Mouse (Mus musculus) cerebellum, adult 2 months (tissue): ENCODE measurements around the gene Eif3k. TPM values are rescaled to one million over a fixed set of nuclear protein-coding genes. Genes with fewer than 3 reads are reported as not detected.

Source experiments
- DNase-seq, 2 experiments: peaks; one replicate each; pipeline ENCODE4 v3.0.0; 2021
- H3K27ac ChIP-seq: fragments of 200-500 bp; 2 replicates; pipeline ENCODE4 v1.5.1; 2012; ENCODE audit warnings: low read length, control low read depth, inconsistent platforms; ENCODE audit not compliant: insufficient read depth
- H3K27me3 ChIP-seq: fragments of 200-500 bp; 2 replicates; pipeline ENCODE4 v1.6.1; 2012; ENCODE audit warnings: inconsistent platforms, mild to moderate bottlenecking, low read length, moderate library complexity; ENCODE audit not compliant: control insufficient read depth, insufficient read depth
- H3K4me1 ChIP-seq: fragments of 200-500 bp; 2 replicates; pipeline ENCODE4 v1.6.1; 2011; ENCODE audit warnings: low read length; ENCODE audit not compliant: control insufficient read depth, insufficient read depth
- H3K4me3 ChIP-seq: fragments of 200-500 bp; replicated peaks from 2 replicates; pipeline ENCODE3; 2011; ENCODE audit warnings: mild to moderate bottlenecking, low read depth, low read length, control low read depth; ENCODE audit not compliant: insufficient read depth
- CTCF ChIP-seq: fragments of 200-500 bp; IDR thresholded peaks from 2 replicates; pipeline ENCODE4 v1.5.1; 2011; ENCODE audit warnings: low read depth, mild to moderate bottlenecking, control low read depth, low read length, moderate library complexity, borderline replicate concordance; ENCODE audit not compliant: insufficient read depth
- POLR2A ChIP-seq: fragments of 200-500 bp; IDR thresholded peaks from 2 replicates; pipeline ENCODE4 v1.6.1; 2011; ENCODE audit warnings: low read length, control low read depth, borderline replicate concordance; ENCODE audit not compliant: insufficient read depth
- WGBS: fragments of 180-500 bp; shearing (Covaris S2); methylation state at CpG from one replicate; pipeline ENCODE4 v1.1.7; 2018; 5-methylcytosine and 5-hydroxymethylcytosine counted together
- polyA plus RNA-seq: library from polyadenylated mRNA; depleted of rRNA; stranded (reverse); fragments of >200 nt; gene quantifications from 2 replicates; pipeline ENCODE4 v1.2.3, GENCODE M21; 2012

Eif3k gene
- polyA plus RNA-seq, 1 experiment = 322 TPM

DNA sequence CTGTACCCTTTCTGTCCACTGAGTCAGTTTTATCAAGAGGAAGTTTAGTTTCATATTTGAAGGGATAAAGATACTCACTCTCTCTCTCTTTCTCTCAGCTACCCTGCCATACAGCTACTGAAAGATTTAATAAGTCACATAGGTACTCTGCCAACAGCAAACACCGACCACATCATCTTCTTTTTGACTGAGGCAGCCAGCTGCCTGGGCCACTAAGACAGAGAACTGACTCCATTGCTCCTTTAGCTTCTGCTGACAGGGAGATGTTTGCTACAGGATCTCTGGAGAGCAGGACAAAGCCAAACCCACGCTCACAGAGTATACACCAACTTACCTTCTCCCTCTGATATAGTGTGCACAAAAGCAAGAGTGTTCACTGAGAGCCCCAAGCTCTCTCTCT is 32.4 kb downstream of the Eif3k start:
- Histone ChIP-seq H3K4me3 (no peak overlapping the region), H3K27me3 (no peaks in the 10 kb centered on the region), H3K27ac (no peak overlapping the region), H3K4me1 (peaks cover 21% of the 10 kb centered on the region)
- no peak for TF ChIP-seq POLR2A
- TF ChIP-seq CTCF = no peak
- no peak for DNase-seq
- WGBS = 74% methylated on average over 2 of the region's 2 CpGs

DNA sequence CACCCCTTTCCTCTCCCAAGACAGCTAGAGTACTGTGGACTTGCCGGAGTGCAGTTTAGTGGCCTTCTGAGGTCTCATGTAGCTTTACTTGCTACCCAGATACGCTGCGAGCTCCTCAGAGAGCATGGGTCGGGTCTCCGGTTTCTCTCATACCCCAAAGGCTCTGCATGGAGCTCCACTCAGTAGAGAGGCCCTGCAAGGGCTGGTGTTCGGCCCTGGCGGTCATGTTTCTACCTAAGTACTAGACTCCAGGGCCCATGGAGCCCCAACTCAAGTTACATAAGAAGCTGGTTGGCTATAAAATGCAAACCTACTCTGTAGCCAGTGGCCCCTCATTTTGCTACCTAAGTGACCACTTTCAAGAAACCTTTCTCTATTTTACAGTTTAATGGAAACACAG is 32.9 kb downstream of the Eif3k start:
- Histone ChIP-seq H3K4me1 (peaks cover 21% of the 10 kb centered on the region), H3K27ac (no peak overlapping the region), H3K27me3 (no peaks in the 10 kb centered on the region), H3K4me3 (no peak overlapping the region)
- 96% methylated on average over 7 of the region's 7 CpGs for WGBS
- no peak for DNase-seq
- TF ChIP-seq CTCF (no peak), POLR2A (no peak)

GRCm38 (mm10) chr7:28946271-28946610 is 35.4 kb downstream of the Eif3k start:
- no peak overlapping the region for H3K27ac ChIP-seq
- no peak for TF ChIP-seq CTCF
- TF ChIP-seq POLR2A = no peak
- 50% methylated on average over 1 of the region's 1 CpGs for WGBS

DNA sequence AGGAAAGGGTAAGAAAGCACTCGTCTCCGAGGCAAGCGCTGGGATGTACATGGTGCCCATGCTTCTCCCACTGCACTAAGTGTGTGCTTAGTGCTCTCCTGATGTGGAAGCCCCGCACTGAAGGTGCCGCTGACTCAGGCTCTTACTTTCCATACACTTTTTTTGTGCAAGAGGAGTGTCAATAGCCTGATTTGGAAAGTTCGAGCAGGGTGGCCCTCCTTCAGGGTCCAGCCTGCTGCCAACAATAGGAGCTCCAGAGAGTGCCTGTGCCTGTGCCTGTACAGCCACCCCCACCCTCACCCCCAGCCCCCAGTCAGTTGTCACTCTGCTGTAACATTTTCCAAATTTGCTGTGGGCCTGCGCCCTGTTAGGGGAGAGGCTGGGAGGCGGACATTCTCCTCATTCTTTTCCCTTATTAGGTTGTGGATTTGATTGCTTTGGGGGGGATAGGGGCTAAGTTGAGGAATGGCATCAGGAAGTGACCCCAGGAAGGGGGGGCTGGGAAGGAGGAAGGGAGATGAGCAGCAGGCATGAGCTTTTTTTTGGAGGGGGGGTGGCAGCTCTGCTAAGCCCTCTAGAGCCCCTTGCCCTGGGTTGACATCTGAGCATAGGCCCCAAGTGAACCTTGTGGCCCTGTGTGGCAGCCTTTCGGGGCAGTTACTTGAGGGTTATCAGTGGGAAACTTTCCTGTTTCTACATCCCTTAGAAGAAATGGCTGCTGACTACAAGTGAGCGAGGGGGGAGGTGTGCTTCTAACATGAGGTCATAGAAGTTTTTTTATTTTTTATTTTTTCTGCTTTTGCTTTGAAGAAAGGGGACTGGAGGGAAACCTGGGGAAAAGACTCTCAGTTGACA is 36.0 kb downstream of the Eif3k start:
- H3K4me1 ChIP-seq = peaks cover 20% of the 10 kb centered on the region
- TF ChIP-seq CTCF (no peak), POLR2A (no peak)
- DNase-seq = no peak
- H3K27me3 ChIP-seq = no peaks in the 10 kb centered on the region
- 59% methylated on average over 10 of the region's 10 CpGs for WGBS
- no peak overlapping the region for H3K27ac ChIP-seq
- no peak overlapping the region for H3K4me3 ChIP-seq

More at GRCm38 (mm10) chr7:28946271-28946610, 35.4 kb downstream of the Eif3k start:
- Histone ChIP-seq H3K4me1 (peaks cover 20% of the 10 kb centered on the region), H3K4me3 (no peak overlapping the region), H3K27me3 (no peaks in the 10 kb centered on the region)
- no peak for DNase-seq

GRCm38 (mm10) chr7:28944756-28945415 is 36.8 kb downstream of the Eif3k start:
- H3K4me3 ChIP-seq = no peak overlapping the region
- no peaks in the 10 kb centered on the region for H3K27me3 ChIP-seq
- no peak overlapping the region for H3K27ac ChIP-seq
- H3K4me1 ChIP-seq = peaks cover 26% of the 10 kb centered on the region
- 49% methylated on average over 6 of the region's 6 CpGs for WGBS
- no peak for DNase-seq
- TF ChIP-seq CTCF (no peak), POLR2A (no peak)

DNA sequence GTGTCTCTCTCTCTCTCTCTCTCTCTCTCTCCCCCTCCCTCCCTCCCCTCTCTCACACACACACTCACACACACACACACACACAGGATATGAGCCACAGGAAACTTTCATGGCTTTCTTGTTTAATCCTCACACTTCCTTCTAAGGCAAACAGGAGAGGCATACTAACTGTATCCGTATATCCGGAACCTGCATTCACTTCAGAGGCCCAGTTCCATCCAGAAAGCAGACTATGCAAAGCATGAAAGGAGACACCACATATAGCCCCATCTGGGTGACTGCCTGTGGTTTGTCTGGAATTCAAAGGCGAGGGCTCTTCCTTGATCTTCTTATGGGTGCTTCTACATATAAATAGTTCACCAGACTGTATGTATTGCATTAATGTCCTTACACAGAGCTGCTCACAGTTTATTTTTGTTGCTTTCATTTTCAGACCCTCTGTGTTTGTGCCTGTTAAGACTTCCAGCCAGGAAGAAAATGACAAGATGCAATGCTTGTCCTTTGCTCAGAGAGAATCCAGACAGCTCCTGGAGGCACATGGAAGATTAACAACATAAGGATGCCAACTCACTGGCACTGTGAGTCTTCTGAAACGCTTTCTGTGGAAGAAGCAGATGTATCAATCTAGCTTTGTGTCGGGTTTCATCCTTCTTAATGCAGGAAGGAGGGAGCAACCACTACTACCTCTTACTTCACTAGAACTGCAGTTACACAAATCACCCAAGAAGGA is 38.0 kb downstream of the Eif3k start:
- Histone ChIP-seq H3K27me3 (no peaks in the 10 kb centered on the region), H3K4me3 (no peak overlapping the region), H3K4me1 (peaks cover 31% of the 10 kb centered on the region), H3K27ac (no peak overlapping the region)
- no peak for TF ChIP-seq POLR2A
- TF ChIP-seq CTCF = no peak
- DNase-seq = no peak
- WGBS = 62% methylated on average over 5 of the region's 5 CpGs

DNA sequence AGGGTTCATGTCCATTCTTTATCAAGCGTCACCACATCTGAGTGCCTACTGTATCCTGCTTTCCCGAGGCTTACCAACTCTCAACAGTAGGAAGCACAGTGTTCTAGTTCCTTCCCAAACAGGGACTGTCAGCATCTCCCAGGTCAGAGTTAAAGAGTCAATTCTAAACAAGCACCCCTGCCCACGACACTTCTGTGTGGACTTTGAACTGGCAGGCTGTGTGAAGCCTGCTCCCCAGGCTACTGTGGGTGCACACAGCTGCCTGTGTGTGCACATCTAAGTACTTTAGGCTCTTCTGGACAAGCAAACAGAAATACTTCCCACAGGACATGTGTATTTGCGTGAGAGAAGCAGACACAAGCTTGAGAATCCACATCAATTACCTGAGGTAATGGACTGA is 40.1 kb downstream of the Eif3k start:
- peaks cover 23% of the 10 kb centered on the region for H3K4me1 ChIP-seq
- no peak for DNase-seq
- no peak for TF ChIP-seq POLR2A
- H3K27ac ChIP-seq = peak overlapping the region; percentile 67; the same call in 1 of the 2 replicates
- H3K27me3 ChIP-seq = no peaks in the 10 kb centered on the region
- WGBS = 70% methylated on average over 4 of the region's 4 CpGs
- no peak overlapping the region for H3K4me3 ChIP-seq
